Mouse (Mus musculus) kidney, adult 2 months (tissue): ENCODE results near the gene Bsn.

Experiments used
- CTCF ChIP-seq: fragments of 200-500 bp; conservative IDR thresholded peaks from 2 replicates; pipeline ENCODE4 v1.5.1; 2011; ENCODE audit warnings: low read depth, mild to moderate bottlenecking, control low read depth, low read length, moderate library complexity, mixed read lengths; ENCODE audit not compliant: insufficient read depth, insufficient read length
- POLR2A ChIP-seq: fragments of 200-500 bp; IDR thresholded peaks from one replicate; pipeline ENCODE4 v1.6.1; 2011; ENCODE audit warnings: low read depth, low read length, control low read depth

DNA sequence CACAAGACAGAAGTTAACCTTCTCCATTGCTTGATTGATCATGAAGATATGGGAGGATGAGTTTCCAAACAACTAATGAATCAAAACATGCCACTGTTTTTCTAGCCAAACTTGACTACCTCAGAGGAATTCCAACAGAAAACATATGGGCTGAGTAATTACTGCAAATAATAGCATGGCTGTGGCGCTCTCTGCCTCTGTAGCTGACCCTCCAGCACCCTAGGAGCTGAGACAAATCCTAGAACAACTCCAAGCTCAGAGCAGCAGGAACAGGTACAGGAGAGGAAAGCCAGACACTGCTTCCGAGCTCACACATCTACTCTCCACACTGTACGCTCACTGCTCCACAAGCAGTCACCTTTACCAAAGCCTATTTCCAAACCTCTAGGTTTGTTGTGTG, 48.6 kb upstream of the Bsn start:
- no peak for TF ChIP-seq CTCF
- no peak for TF ChIP-seq POLR2A
